Mouse (Mus musculus) layer of hippocampus, adult 9-10 months (tissue): ENCODE data around the gene Wdr44.
A peak's percentile ranks its signal among the peaks of the same experiment; 100 is the strongest.
"Not testable (repeated sequence)": the region's sequence is repeated elsewhere in the genome, so short reads cannot be mapped to it uniquely, and the experiment has no call there.

Experiments
- DNase-seq: peaks from one replicate; pipeline ENCODE4 v3.0.0; 2022; ENCODE audit warnings: low spot score

The Wdr44 gene

DNA sequence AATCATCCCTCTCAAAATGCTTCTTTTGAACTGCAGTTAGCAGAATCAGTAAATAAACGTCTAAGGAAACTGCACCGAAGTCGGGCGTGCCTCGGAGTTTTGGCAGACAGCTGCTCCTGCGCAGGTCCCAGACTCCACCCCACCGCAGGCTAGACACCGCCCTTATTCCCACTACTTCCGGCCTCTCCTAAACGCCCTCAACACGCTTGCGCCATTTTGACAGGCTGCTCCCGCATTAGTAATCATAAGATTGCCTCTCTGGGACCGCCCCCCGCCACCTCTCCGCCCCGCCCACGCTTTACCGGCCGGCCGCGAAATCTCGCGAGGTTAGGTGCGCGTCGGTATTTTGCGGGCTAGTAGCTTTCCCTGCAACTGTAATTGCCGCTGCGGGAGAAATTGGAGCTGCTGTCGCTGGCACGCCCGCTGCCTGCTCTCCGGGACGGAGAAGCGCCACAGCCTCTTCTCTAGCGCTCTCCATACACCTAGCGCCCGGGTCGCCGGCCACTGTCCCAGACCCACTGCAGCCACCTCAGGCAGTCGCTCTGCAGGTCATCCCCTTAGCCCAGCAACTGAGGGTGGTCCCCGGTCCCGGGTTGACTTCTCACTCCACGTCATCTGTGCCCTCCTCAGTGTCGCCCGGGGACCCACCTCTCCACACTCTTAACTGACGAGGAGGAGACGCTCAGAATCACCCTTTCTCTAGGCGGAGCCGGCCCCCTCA, at the start of gene Wdr44:
TSS of gene Wdr44 (plus strand) at position 330 of the 721 bp plus-strand sequence.
- peak; percentile 65 for DNase-seq

DNA sequence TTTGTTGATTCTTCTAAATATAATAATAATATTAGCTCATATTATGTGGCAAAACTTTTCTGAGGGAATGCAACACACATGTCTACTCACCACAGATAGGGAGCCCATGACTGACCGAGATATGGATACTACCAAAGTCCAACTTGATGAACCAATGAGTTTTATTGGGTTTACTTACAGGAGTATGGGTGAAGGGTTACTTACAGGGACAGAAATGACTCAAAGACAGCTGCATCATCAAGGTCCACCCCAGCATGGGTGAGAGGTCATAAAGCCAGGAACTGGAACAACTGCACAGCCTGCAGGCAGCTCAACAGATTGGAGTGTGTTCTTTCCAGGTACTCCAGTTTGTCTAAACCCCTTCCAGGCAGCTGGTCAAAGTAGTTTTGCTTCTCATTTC, 44.5 kb upstream of the Wdr44 start:
- no peak for DNase-seq

DNA sequence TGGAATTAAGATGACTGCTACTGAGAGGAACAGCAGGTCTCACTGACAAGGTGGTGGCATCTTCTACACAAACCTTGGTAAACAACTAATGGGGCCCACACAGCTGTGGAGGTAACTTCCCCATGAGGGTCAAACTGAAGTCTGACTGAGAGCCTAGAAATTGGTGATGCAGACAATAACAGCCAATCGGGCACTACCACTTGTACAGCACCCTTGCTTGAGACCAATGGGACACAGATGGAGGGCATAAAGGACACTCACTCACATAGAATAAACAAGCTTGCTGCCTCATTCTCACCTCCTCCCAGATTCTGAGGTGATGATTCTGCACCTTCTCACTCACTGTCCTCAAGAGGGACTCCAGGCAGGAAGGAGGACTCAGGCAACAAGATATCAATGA, 30.6 kb upstream of the Wdr44 start:
- no peak for DNase-seq

DNA sequence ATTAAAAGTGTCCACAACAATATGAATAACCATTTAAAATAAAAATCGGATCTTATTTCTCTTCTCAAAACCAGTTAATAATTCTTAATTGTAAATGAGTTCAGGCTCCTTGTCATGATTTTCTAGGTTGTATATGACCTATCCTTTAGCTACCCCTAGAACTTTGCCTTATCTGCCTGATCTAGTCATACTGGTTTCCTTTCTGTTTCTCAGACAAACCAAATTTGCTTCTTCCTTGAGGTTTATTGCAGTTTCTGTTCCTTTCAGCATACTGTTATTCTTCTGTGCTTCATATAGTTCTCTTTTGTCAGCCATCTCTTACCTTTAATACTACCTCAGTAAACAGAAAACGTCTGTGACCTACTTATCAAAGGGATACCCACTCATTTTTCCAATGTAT, 19.7 kb upstream of the Wdr44 start:
- DNase-seq: no peak

DNA sequence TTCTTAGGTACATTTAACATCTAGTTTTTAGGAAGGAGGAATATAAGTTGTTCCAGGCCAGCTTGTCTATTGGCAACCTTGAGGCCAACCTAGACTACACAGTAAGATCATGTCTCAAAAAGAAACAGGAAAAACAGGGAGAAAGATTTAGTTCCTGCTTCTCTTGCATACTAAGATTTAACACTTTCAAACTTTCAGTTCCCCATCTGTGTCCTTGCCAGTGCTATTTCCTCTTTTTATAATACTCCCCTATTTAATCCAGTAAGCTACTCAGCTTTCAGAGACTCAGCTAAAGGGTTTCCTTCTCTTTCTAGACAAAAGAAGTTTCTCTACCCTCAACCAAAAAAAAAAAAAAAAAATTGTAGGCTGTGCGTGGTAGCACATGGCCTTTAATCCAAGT, 17.4 kb upstream of the Wdr44 start:
- DNase-seq: no peak

DNA sequence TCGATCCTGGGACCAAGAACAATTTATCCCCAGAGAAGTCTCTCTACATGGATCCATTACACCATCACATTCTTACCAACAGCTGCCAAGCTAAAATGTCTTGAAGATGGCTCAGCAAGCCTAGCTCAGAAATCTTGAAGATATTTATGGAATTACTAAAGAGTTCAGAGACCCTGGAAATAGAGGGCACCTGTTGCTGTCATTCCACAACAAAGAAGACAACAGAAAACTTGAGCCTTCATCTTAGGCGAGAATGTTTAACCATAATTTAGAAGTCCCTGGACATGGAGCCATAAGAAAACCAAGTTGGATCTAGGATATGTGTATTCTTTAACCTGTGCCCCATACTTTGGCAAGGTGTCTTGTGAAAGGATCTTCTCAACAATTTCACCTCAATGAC, 16.3 kb upstream of the Wdr44 start:
- DNase-seq: no peak

DNA sequence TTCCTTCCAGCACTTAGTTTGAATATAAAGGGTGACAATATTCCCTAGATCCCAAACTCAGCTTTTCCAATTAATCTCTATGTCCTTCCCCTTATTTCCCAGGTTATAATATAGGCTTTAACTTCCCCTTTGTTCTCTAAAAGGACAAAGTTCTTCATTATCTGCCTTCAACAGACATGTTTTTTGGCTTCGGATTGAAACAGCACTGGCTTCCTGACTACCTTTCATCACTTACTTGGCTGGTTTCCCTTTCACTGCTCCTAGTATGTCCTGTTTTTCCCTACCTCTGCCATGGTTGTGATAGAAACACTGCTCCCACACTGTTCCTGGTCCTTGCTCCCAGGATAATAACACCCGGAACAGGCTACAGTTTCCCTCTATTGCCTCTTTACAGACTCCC, 15.3 kb upstream of the Wdr44 start:
- no peak for DNase-seq

DNA sequence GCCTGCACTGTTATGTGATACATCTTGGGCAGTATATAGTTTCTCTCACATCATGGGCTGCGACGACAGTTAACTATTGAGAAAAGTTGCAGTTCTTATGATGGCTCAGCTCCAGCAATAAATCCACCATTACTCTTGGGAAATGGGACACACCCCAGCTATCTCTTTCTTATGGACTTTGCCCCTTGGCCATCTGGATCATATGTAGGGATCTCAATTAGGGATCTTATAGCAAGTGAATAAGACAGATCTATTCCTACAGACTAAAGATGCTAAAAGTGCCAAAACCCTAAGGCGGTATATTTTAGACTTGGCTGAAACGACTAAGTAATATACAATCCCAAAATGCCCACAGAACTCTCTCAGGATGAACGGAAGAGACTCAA, 522 bp upstream of the Wdr44 start:
- no peak for DNase-seq

DNA sequence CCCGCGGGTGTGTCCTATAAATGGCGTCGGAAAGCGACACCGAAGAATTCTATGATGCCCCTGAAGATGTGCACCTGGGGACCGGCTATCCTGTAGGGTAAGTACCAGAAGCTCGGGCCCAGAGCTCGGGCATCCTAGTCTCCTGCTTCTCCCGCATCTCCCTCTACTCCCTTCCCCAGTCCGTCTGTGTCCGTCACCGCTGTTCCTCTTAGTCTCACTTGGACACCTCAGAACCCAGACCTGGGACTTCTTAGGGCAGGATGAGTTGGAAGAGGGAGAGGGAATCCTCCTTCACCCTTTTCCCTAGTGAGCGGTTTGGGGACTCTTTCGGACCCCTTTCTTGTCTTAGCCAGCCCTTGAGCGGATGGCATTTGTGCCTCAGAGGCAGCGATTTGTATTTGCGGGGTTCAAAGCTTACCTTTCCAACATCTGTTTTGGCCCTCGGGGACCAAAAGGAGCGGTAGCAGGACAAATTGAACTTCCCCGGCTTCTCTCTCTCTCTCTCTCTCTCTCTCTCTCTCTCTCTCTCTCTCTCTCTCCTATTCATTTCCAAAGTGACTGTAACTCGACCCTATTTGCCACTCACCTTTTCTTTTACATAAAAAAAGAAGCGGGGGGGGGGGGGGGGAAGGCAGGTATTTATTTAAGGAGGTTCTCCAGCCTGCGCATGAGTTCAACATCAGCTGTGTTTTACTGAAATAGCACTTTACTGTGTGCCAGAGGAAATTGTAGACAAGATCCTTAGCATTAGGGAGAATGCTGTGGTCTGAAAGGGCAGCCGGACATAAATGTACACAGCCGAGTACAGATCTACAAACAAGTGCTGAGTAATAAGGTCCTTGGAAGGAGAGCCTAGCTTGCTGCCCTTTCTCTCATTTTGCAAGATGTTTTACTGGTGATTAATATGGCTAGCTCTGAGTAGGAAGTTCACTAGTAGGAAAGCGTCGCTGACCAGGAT, 871 bp downstream of the Wdr44 start:
- no peak for DNase-seq

DNA sequence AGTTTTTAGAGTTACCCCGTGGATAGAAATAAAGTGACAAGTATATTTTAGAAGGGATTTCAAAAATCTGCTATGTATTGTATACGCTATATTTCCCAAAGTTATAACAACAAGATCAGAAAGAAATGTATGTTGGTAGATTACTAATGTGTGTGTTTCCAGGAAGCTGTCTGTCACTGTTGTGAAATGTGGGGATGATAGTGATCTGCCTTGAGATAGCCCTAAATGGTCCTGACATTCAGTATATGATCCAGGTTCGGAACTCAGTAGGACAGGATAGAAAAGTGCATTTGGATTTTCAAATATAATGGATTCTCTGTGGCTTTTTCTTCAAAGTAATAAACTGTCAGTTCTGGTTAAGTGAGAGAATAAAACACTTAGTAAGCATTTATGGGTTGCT, 1.7 kb downstream of the Wdr44 start:
- no peak for DNase-seq

DNA sequence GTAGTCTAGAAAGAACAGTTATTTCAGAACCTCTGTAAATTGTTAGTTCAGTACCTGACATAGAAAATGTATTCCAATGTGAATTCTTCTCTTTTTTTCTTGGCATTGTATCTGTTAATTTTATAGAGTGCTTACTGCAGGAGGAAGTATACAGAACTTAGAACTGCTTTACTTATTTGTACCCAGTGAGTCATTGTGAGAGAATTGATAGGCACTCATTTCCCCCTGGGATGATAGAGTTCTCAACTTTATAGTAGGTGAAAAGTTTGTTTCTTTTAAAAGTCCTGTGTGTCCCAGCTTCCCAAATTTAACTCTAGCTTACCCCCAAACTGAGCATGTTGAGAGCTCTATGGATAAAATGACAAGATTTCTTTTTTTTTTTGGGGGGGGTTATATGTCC, 2.3 kb downstream of the Wdr44 start:
- DNase-seq: no peak

DNA sequence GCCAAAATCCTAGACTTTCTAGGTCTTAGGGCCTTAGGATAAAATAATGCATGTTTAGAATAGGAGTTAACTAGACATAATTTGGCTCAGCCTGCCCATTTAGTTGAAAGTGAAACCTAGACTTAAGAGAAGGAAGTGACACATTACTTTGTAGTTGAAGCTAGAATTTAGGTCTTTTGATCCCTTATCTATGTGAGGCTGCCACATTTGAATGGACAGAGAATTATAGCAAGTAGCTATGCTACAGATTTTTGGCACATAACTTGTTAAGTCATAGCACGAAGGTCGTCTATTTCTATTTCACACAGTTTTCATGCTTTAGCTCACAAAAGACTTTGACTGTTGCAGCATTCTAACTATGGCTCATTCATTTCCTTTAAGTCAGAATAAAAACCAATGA, 4.5 kb downstream of the Wdr44 start:
- no peak for DNase-seq

DNA sequence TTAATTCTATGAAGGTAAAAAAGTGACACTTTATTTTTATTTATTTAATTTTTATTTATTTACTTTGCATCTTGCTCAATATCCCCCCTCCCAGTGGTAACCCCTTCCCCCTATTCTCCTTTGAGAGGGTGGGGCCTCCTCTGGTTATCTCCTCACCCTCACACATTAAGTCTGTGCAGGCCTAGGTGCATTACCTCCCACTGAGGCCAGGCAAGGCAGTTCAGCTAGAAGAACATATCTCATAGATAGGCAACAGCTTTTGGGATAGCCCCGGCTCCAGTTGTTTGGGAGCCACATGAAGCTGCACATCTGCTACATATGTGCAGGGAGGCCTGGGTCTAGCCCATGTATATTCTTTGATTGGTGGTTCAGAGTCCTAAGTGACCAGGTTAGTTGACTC, 6.2 kb downstream of the Wdr44 start:
- no peak for DNase-seq

DNA sequence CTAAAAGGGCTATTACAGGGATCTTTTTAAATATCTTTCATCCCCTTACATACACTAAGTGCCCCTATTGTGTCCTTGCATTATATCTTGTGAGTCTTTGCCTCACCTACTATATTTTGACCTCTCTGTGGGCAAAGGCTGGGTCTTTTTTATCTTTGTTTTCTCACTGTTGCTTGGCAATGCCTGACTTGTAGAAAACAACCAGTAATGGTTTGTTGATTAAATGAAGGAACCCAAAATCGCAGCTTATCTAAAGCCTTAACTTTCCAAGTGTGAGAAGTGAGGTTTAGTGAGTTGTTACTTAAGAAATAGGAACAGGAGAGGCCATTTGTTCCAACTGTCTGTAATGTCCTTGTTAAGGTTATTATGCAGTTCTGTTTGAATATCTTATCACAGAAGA, 24.4 kb downstream of the Wdr44 start:
- DNase-seq: no peak

DNA sequence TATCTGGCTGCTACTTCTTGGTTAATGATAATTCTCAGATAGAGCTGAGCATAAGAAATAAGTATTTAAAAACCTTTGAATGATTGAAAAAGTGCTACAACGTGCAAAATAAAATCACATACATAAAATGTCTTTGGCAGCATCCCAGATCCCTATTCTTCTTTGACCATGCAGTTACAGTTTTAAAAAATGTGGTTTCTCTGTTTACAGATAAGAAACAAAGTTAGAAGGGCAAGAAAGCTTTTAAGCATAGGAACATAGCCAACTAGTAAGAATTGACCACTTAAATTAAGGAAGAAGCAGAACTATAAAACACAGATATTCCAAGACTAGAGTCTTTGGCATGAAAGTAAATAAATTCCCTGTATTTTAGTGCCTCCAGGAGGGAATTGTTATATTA, 34.6 kb downstream of the Wdr44 start:
- DNase-seq: no peak

DNA sequence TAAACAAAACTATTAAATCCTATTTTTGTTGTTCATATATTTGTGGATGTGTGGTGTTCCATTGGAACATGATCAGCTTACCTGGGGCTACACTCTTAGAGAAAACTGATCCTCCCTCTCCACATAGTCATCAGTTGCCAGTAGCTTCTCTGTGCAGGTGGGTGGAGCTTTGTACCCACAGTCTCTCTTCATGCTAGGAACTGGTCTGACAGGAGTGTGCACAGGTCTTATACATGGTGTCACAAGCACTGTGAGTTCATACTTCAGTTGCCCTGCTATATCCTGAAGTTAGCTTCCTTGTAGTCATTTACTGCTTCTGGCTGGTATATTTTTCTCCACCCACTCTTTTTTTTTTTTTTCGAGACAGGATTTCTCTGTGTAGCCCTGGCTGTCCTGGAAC, 61.8 kb downstream of the Wdr44 start:
- no peak for DNase-seq

DNA sequence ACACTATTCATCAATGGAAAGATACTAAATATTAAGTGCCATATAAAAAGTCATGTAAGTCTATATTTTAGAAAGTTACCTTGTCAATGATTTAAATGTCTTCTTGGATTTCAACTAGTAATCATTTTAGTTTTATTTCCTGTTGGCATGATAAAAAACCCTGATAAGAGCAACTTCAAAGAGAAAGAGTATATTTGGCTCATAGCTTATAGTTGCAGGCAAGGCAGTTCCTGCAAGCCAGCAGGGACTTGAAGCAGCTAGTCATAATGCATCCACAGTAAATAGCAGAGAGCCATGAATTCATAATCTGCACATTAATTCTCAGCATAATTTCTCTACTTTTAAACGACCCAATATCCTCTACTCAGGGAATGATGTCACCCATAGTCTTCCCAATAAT, 75.0 kb downstream of the Wdr44 start:
- DNase-seq: no peak

DNA sequence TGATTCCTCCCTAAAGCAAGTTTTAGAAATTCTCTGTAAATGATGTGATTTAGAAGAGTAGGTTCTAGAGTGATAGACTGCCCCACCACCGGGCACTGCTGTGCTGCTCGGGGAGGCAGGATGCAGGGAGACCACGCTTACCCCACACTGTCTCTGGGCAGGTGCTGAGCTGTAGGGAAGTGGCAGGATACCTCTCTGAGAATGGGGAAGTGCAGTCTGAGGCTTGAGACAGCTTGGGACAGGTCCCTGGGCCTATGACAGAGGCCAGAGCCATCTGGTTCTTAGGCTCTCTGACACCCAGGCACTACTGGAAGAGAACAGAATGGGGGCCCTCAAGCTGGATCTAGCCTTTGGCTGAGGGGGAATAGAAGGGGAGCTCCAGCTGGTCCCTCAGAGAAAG, 114.3 kb downstream of the Wdr44 start:
- no peak for DNase-seq

DNA sequence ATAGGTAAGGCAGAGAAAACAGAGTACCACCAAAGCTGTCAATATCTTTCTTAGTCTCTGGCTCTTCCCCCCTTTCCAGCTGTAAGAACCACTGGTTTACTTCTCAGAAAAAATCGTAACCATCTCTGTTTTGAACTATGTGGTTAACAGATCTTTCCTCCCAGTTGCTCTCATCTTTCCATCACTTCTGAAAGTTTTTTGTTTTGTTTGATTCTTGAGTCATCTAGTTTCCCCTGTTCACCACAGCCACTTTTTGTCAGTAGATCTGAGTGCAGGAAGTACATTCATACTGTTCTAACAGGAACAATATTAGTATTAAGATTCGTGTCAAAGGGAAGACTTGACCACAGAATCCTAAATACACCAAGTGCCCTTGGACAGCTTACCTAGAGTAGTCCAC, 117.5 kb downstream of the Wdr44 start:
- DNase-seq: no peak

DNA sequence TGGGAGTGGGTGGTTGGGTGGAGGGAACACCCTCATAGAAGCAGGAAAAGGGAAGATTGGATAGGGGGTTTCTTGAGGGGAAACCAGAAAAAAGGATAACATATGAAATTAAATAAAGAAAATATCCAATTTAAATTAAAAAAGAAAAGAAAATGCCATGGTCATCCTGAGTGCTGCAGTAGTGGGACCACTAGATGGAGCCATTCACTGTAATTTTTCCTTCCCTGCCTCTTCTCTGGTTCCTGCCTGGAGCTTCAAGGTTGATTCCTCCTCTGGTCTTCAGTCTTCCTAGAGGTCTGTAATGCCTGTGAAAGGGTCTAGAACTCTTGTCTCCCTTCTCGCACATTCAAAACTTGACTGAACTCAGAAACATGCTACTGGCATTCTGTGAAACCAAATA, 120.4 kb downstream of the Wdr44 start:
- DNase-seq: not testable (repeated sequence)

DNA sequence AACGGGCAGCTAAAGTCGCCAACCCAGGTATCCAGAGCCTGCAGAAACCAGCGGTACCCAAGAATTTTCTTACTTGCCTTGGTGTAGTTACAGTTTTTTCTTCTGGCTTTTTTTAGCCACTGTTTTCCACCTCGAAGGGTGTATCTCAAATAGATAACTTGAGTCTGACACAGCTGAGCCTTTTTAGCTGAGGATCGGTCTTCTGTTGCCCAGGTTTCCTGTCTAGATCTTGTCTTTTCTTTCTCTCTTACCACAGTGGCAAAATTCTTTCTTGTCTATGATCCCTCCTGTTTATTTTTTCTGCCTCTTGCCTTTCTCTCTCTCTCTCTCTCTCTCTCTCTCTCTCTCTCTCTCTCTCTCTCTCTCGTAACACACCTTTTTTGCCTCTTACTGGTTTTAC, 130.0 kb downstream of the Wdr44 start:
- not testable (repeated sequence) for DNase-seq

DNA sequence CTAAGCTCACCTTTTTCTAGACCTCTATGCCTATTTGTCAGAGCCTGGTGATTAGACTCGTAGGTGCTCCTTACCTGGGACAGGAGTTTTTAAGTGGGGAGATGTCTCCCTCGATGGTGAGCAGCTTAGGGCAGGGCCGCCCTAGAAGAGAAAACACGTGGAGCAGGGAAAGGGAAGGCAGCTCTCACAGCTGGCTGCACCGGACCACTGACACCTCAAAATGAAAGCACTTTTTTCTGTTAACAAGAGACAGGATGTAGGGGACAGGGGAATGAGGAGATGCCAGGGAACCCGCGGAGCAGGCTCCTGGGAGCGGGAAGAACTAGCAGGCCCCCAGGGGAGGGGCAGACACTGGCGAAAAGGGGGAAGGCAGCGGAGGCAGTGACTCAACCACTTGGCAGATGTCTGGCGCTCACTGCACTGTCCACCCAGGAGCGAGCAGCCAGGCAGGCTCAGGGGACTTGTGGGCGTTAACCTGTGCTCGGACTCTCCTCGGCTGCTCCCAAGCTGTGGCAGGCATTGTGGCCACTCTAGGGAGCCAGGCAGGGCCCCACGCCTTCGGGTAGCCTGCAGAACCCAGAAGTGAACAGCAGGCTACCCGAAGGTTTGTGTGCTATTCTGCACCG, 130.7 kb downstream of the Wdr44 start:
- DNase-seq: no peak

DNA sequence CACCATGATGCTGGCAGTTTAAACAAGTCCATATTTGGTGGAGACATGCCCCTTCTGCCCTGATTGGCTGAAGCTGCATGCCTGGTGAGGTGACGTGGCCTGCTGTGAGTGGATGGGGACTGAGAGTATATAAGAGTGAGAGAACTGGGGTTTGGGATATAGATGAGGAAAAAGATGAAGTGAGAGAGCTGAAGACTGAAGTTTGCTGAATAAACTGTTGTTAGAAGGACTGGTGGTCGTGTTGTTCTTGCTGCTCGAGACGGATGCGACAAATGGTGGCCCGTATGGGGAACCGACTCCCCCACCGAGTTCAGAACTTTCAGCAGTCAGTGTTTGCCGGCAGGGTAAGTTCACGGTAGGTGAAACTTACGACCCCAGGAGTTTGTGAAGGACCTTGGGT, 140.9 kb downstream of the Wdr44 start:
- DNase-seq: not testable (repeated sequence)
